Mouse (Mus musculus): ENCODE measurements at regions not wholly inside any gene's neighbourhood (a gene's known extent, or its start where the extent isn't known, plus 50 kb on each side); places are given as distances from the start of the nearest gene placed in this dataset.

- Histone ChIP-seq H3K4me2 (ENCODE audit: low read length) (no peak overlapping the region), H3K4me3 (ENCODE audit: low read length) (no peak overlapping the region), H3K4me1 (ENCODE audit: control insufficient read depth, insufficient read depth, low read depth, low read length) (no peaks in the 10 kb centered on the region), H3K27ac (ENCODE audit: low read depth, low read length) (no peak overlapping the region), H3K27me3 (replicated peaks; ENCODE audit: control insufficient read depth, insufficient read depth, low read length) (no peaks in the 10 kb centered on the region), H3K9ac (ENCODE audit: low read depth, low read length) (no peak overlapping the region), H3K36me3 (ENCODE audit: control insufficient read depth, insufficient read depth, low read length) (no peaks in the 10 kb centered on the region), H3K9me3 (ENCODE audit: control insufficient read depth, low read length) (no peaks in the 10 kb centered on the region)
- 87% methylated on average over 5 of the region's 5 CpGs for WGBS
- ATAC-seq: no peak
Observed at GRCm38 (mm10) chr6:147838846-147839245, 208.2 kb upstream of the Far2 start.

DNA sequence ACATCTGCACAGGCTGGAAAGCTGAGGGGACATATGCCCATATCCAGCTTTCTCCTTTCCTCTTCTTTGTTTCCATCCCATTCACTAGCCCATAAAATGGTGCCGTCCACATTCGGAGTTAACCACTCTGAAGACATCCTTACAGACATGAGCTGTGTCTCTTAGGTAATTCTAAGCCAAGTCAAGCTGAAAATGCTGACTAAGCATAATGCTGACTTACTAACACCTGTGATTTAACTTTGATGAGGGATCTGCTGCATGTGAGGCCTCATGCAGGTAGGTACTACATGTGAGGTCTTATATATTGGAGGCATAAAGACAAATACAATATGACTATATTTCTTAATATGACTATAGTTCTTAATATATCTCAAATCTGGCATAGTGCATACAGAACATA, 197.1 kb upstream of the Far2 start:
- H3K27ac ChIP-seq (ENCODE audit: low read depth, low read length): no peak overlapping the region
- 79% methylated on average over 2 of the region's 2 CpGs for WGBS
- no peak for ATAC-seq
- H3K9me3 ChIP-seq (ENCODE audit: control insufficient read depth, low read length): no peaks in the 10 kb centered on the region
- no peaks in the 10 kb centered on the region for H3K4me1 ChIP-seq (ENCODE audit: control insufficient read depth, insufficient read depth, low read depth, low read length)
- H3K4me2 ChIP-seq (ENCODE audit: low read length): no peak overlapping the region
- H3K9ac ChIP-seq (ENCODE audit: low read depth, low read length): no peak overlapping the region
- no peak overlapping the region for H3K4me3 ChIP-seq (ENCODE audit: low read length)
- H3K36me3 ChIP-seq (ENCODE audit: control insufficient read depth, insufficient read depth, low read length): no peaks in the 10 kb centered on the region
- H3K27me3 ChIP-seq (replicated peaks; ENCODE audit: control insufficient read depth, insufficient read depth, low read length): no peaks in the 10 kb centered on the region

GRCm38 (mm10) chr6:147861116-147861515, 185.9 kb upstream of the Far2 start:
- WGBS: 43% methylated on average over 2 of the region's 2 CpGs
- H3K9me3 ChIP-seq (ENCODE audit: control insufficient read depth, low read length): no peaks in the 10 kb centered on the region
- ATAC-seq: no peak
- no peaks in the 10 kb centered on the region for H3K27me3 ChIP-seq (replicated peaks; ENCODE audit: control insufficient read depth, insufficient read depth, low read length)
- H3K4me1 ChIP-seq (ENCODE audit: control insufficient read depth, insufficient read depth, low read depth, low read length): no peaks in the 10 kb centered on the region
- no peak overlapping the region for H3K27ac ChIP-seq (ENCODE audit: low read depth, low read length)
- no peak overlapping the region for H3K9ac ChIP-seq (ENCODE audit: low read depth, low read length)
- H3K4me2 ChIP-seq (ENCODE audit: low read length): no peak overlapping the region
- H3K36me3 ChIP-seq (ENCODE audit: control insufficient read depth, insufficient read depth, low read length): no peaks in the 10 kb centered on the region
- H3K4me3 ChIP-seq (ENCODE audit: low read length): no peak overlapping the region

- Histone ChIP-seq H3K4me1 (ENCODE audit: control insufficient read depth, insufficient read depth, low read depth, low read length) (no peaks in the 10 kb centered on the region), H3K9ac (ENCODE audit: low read depth, low read length) (no peak overlapping the region), H3K27me3 (replicated peaks; ENCODE audit: control insufficient read depth, insufficient read depth, low read length) (no peaks in the 10 kb centered on the region), H3K4me3 (ENCODE audit: low read length) (no peak overlapping the region), H3K36me3 (ENCODE audit: control insufficient read depth, insufficient read depth, low read length) (no peaks in the 10 kb centered on the region), H3K4me2 (ENCODE audit: low read length) (no peak overlapping the region), H3K9me3 (ENCODE audit: control insufficient read depth, low read length) (no peaks in the 10 kb centered on the region), H3K27ac (ENCODE audit: low read depth, low read length) (no peak overlapping the region)
- ATAC-seq: no peak
- WGBS: 90% methylated on average over 3 of the region's 3 CpGs
Observed at GRCm38 (mm10) chr6:147871033-147871432, 176.0 kb upstream of the Far2 start.

GRCm38 (mm10) chr6:147873173-147873572, 173.9 kb upstream of the Far2 start:
- Histone ChIP-seq H3K27ac (ENCODE audit: low read depth, low read length) (no peak overlapping the region), H3K36me3 (ENCODE audit: control insufficient read depth, insufficient read depth, low read length) (no peaks in the 10 kb centered on the region), H3K4me2 (ENCODE audit: low read length) (no peak overlapping the region), H3K9me3 (ENCODE audit: control insufficient read depth, low read length) (no peaks in the 10 kb centered on the region), H3K27me3 (replicated peaks; ENCODE audit: control insufficient read depth, insufficient read depth, low read length) (no peaks in the 10 kb centered on the region), H3K9ac (ENCODE audit: low read depth, low read length) (no peak overlapping the region), H3K4me1 (ENCODE audit: control insufficient read depth, insufficient read depth, low read depth, low read length) (no peaks in the 10 kb centered on the region), H3K4me3 (ENCODE audit: low read length) (no peak overlapping the region)
- no peak for ATAC-seq
- WGBS: 81% methylated on average over 3 of the region's 3 CpGs

DNA sequence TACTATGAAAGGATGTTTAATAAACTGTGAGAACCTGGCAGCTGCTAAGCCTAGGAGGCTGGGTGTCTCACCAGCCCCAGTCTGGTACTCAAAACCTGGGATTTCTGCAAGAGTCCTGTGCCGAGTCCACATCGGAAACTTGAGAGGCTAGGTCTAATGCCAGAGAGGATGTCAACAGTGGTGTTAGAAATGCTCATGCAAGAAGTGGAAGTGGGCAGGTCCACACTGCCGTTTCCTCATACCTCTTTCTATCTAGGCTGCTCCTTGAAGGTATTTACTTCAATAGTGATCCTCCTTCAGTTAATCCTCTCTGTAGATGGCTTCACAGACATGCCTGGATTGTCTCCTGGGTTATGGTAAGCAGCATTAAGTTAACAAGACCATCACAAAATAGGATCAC, 168.6 kb upstream of the Far2 start:
- no peak overlapping the region for H3K27ac ChIP-seq (ENCODE audit: low read depth, low read length)
- no peak overlapping the region for H3K4me2 ChIP-seq (ENCODE audit: low read length)
- H3K27me3 ChIP-seq (replicated peaks; ENCODE audit: control insufficient read depth, insufficient read depth, low read length): no peaks in the 10 kb centered on the region
- H3K4me3 ChIP-seq (ENCODE audit: low read length): no peak overlapping the region
- H3K9me3 ChIP-seq (ENCODE audit: control insufficient read depth, low read length): no peaks in the 10 kb centered on the region
- H3K4me1 ChIP-seq (ENCODE audit: control insufficient read depth, insufficient read depth, low read depth, low read length): no peaks in the 10 kb centered on the region
- 90% methylated on average over 3 of the region's 3 CpGs for WGBS
- H3K9ac ChIP-seq (ENCODE audit: low read depth, low read length): no peak overlapping the region
- H3K36me3 ChIP-seq (ENCODE audit: control insufficient read depth, insufficient read depth, low read length): no peaks in the 10 kb centered on the region
- no peak for ATAC-seq

DNA sequence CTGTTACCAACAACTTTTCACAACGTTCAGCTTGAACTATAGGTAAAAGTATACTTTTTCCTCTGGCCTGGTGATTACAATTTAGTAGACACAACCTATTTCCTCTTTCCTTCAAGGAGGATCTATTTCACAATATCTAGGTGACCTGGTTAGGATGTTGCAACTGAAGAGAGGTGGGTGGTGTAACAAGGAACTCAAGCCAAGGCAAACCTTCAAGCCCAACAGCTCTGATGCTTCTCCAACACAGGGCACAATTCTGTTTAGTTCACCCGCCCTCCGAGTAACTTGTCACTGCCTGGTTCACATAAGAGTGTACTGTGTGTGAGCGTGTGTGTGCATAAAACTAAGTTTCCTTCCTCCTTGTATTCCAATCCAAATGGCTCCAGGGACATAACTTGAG, 161.2 kb upstream of the Far2 start:
- Histone ChIP-seq H3K36me3 (ENCODE audit: control insufficient read depth, insufficient read depth, low read length) (no peaks in the 10 kb centered on the region), H3K4me1 (ENCODE audit: control insufficient read depth, insufficient read depth, low read depth, low read length) (no peaks in the 10 kb centered on the region), H3K4me2 (ENCODE audit: low read length) (no peak overlapping the region), H3K27me3 (replicated peaks; ENCODE audit: control insufficient read depth, insufficient read depth, low read length) (no peaks in the 10 kb centered on the region), H3K4me3 (ENCODE audit: low read length) (no peak overlapping the region), H3K27ac (ENCODE audit: low read depth, low read length) (no peak overlapping the region), H3K9me3 (ENCODE audit: control insufficient read depth, low read length) (0 out of 2 replicates have a peak, but pooled peaks cover 3% of the 10 kb centered on the region), H3K9ac (ENCODE audit: low read depth, low read length) (no peak overlapping the region)
- no peak for ATAC-seq
- WGBS: 92% methylated on average over 4 of the region's 4 CpGs

DNA sequence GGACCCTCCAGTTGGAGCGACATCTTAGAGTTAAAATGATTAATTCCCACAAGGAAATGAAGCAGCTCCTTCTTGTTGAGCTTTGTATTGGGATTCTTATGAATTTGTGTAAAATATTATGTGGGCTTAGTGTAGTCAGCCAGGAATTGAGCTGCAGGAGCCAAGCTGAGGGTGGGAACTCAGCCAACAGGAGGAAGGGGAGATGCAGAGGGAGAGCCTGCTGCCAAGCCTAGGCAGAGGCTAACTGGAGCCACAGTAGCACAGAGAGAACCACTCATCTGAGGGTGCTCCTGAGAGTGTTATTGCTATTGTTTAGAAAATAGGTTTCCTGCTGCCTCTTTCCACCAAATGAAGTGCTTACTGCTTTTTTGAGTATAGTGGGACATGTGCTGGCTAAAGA, 127.4 kb upstream of the Far2 start:
- H3K4me2 ChIP-seq (ENCODE audit: low read length): no peak overlapping the region
- 48% methylated on average over 1 of the region's 1 CpGs for WGBS

GRCm38 (mm10) chr6:147921091-147921490, 126.0 kb upstream of the Far2 start:
- WGBS: 75% methylated on average over 5 of the region's 5 CpGs
- Histone ChIP-seq H3K4me2 (ENCODE audit: low read length) (no peak overlapping the region), H3K36me3 (ENCODE audit: control insufficient read depth, insufficient read depth, low read length) (no peaks in the 10 kb centered on the region), H3K9ac (ENCODE audit: low read depth, low read length) (no peak overlapping the region), H3K27ac (ENCODE audit: low read depth, low read length) (no peak overlapping the region), H3K9me3 (ENCODE audit: control insufficient read depth, low read length) (no peaks in the 10 kb centered on the region), H3K27me3 (replicated peaks; ENCODE audit: control insufficient read depth, insufficient read depth, low read length) (no peaks in the 10 kb centered on the region), H3K4me1 (ENCODE audit: control insufficient read depth, insufficient read depth, low read depth, low read length) (peaks cover 5% of the 10 kb centered on the region; the same call in 1 of the 2 replicates), H3K4me3 (ENCODE audit: low read length) (no peak overlapping the region)
- no peak for ATAC-seq

More for the DNA sequence above, 127.4 kb upstream of the Far2 start:
- no peaks in the 10 kb centered on the region for H3K36me3 ChIP-seq (ENCODE audit: control insufficient read depth, insufficient read depth, low read length)
- ATAC-seq: no peak; the same call in 1 of the 2 replicates
- H3K4me1 ChIP-seq (ENCODE audit: control insufficient read depth, insufficient read depth, low read depth, low read length): peaks cover 5% of the 10 kb centered on the region; the same call in 1 of the 2 replicates
- H3K27me3 ChIP-seq (replicated peaks; ENCODE audit: control insufficient read depth, insufficient read depth, low read length): no peaks in the 10 kb centered on the region
- no peaks in the 10 kb centered on the region for H3K9me3 ChIP-seq (ENCODE audit: control insufficient read depth, low read length)
- no peak overlapping the region for H3K9ac ChIP-seq (ENCODE audit: low read depth, low read length)
- H3K27ac ChIP-seq (ENCODE audit: low read depth, low read length): no peak overlapping the region
- H3K4me3 ChIP-seq (ENCODE audit: low read length): no peak overlapping the region

DNA sequence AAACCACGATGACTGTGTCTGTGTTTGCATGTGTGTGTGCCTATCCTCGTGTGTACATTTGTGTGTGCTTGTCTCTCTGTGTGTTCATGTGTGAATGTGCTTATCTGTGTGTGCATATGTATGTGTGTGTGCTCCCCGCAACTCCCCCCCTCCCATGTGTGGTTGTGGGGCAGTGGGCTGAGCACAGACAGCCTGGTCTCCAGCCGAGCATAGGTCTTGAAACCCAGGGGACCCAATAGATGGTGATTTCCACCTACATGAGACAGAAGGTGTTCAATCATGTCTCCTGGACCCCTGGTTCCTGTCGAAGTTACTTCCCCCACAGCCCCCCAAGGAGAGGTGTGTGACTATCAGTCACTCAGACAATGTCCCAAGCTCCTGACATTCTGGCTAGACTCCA, 124.6 kb upstream of the Far2 start:
- Histone ChIP-seq H3K9me3 (ENCODE audit: control insufficient read depth, low read length) (no peaks in the 10 kb centered on the region), H3K9ac (ENCODE audit: low read depth, low read length) (no peak overlapping the region), H3K4me3 (ENCODE audit: low read length) (no peak overlapping the region), H3K36me3 (ENCODE audit: control insufficient read depth, insufficient read depth, low read length) (no peaks in the 10 kb centered on the region), H3K4me1 (ENCODE audit: control insufficient read depth, insufficient read depth, low read depth, low read length) (peaks cover 5% of the 10 kb centered on the region; the same call in 1 of the 2 replicates), H3K27ac (ENCODE audit: low read depth, low read length) (no peak overlapping the region), H3K4me2 (ENCODE audit: low read length) (no peak overlapping the region), H3K27me3 (replicated peaks; ENCODE audit: control insufficient read depth, insufficient read depth, low read length) (no peaks in the 10 kb centered on the region)
- ATAC-seq: no peak
- WGBS: 76% methylated on average over 5 of the region's 5 CpGs
